Mouse (Mus musculus): Measurements from ENCODE around the gene Cacna1g. TPM values are rescaled to one million over a fixed set of nuclear protein-coding genes. Genes with fewer than 3 reads are reported as not detected.

Gene Cacna1g
- total and polyA plus RNA-seq, 3 experiments: 1.7 to 3.7 (median 2.4) TPM

- DNase-seq (ENCODE audit: extremely low read depth): no peak
- no peak for TF ChIP-seq IRF4 (IDR thresholded peaks at IDR 0.05; ENCODE audit: low read depth, low read length)
- TF ChIP-seq PAX5 (IDR thresholded peaks at IDR 0.05; ENCODE audit: low read length): no peak
- no peak for TF ChIP-seq POLR2AphosphoS2 (IDR thresholded peaks at IDR 0.05; ENCODE audit: low read depth, low read length)
- no peak for TF ChIP-seq MAZ (IDR thresholded peaks at IDR 0.05; ENCODE audit: low read depth, low read length)
- TF ChIP-seq MYC (IDR thresholded peaks at IDR 0.05; ENCODE audit: low read depth, low read length): no peak
- TF ChIP-seq SMC3 (IDR thresholded peaks at IDR 0.05; ENCODE audit: low read depth, low read length): no peak
- TF ChIP-seq GABPA (IDR thresholded peaks at IDR 0.05; ENCODE audit: insufficient replicate concordance, low read depth, low read length): no peak
- no peak for TF ChIP-seq MEF2A (IDR thresholded peaks at IDR 0.05; ENCODE audit: borderline replicate concordance, low read depth, low read length)
- TF ChIP-seq BHLHE40 (IDR thresholded peaks at IDR 0.05; ENCODE audit: low read depth, low read length): no peak
- no peak for TF ChIP-seq HCFC1 (IDR thresholded peaks at IDR 0.05; ENCODE audit: low read depth, low read length)
- TF ChIP-seq ZKSCAN1 (IDR thresholded peaks at IDR 0.05; ENCODE audit: borderline replicate concordance, low read depth, low read length): no peak
- TF ChIP-seq SIN3A (IDR thresholded peaks at IDR 0.05; ENCODE audit: low read length): no peak
- TF ChIP-seq KAT2A (IDR thresholded peaks at IDR 0.05; ENCODE audit: insufficient replicate concordance, low read length): no peak
- no peak for TF ChIP-seq USF2 (conservative IDR thresholded peaks at IDR 0.05; ENCODE audit: low read depth, low read length)
- no peak for TF ChIP-seq MAFK (IDR thresholded peaks at IDR 0.05; ENCODE audit: insufficient replicate concordance, low read length)
- no peak for TF ChIP-seq ETS1 (conservative IDR thresholded peaks at IDR 0.05; ENCODE audit: low read depth, low read length)
- no peak for TF ChIP-seq MAX (IDR thresholded peaks at IDR 0.05; ENCODE audit: low read length)
- Histone ChIP-seq H3K9me3 (replicated peaks; ENCODE audit: low read length) (no peaks in the 10 kb centered on the region), H3K4me3 (replicated peaks in 1 of 3; ENCODE audit: low read depth in 2 of 3, low read length in 2 of 3, poor library complexity in 1 of 3) (no peak overlapping the region), H3K4me1 (ENCODE audit: control insufficient read depth in 1 of 2, insufficient read depth in 2 of 2) (peaks cover 8 to 32% of the 10 kb centered on the region in 2 experiments; a peak in 3 of 4 replicates), H3K9ac (ENCODE audit: insufficient read depth, low read depth) (no peak overlapping the region), H3K27ac (ENCODE audit: insufficient read depth, low read depth) (no peak overlapping the region), H3K4me2 (ENCODE audit: insufficient read depth, low read depth, poor library complexity, severe bottlenecking) (no peak overlapping the region), H3K79me2 (replicated peaks; ENCODE audit: control insufficient read depth, extremely low read depth, insufficient read depth, poor library complexity, severe bottlenecking) (no peaks in the 10 kb centered on the region), H3K36me3 (replicated peaks in 1 of 2; ENCODE audit: control insufficient read depth in 1 of 2, insufficient read depth in 1 of 2, low read length in 1 of 2) (no peaks in the 10 kb centered on the region), H3K27me3 (replicated peaks) (peaks cover 15% of the 10 kb centered on the region)
- dilution Hi-C loops (cut with MboI; ENCODE audit: extremely low pct_ligation_motif_present, extremely low pct_unique_long_range_greater_than_20kb, low sequenced_read_pairs) (no loop called here), in situ Hi-C loops (cut with MboI; ENCODE audit: low pct_ligation_motif_present, low pct_unique_long_range_greater_than_20kb, low sequenced_read_pairs) (no loop called here)
Observed at GRCm38 (mm10) chr11:94445300-94445699, 28.7 kb downstream of the Cacna1g start.

- TF ChIP-seq ZMIZ1 (IDR thresholded peaks at IDR 0.05; ENCODE audit: low read depth, low read length): no peak
- no peak for TF ChIP-seq CTCF (conservative IDR thresholded peaks at IDR 0.05 in 1 of 2, IDR thresholded peaks at IDR 0.05 in 1 of 2; ENCODE audit: low read depth in 2 of 2, low read length in 2 of 2)
- no peak for TF ChIP-seq SIN3A (IDR thresholded peaks at IDR 0.05; ENCODE audit: low read length)
- no peak for TF ChIP-seq RCOR1 (conservative IDR thresholded peaks at IDR 0.05; ENCODE audit: low read depth, low read length)
- TF ChIP-seq JUND (conservative IDR thresholded peaks at IDR 0.05; ENCODE audit: low read depth, low read length): no peak
- no peak for TF ChIP-seq JUN (IDR thresholded peaks at IDR 0.05; ENCODE audit: insufficient read depth, low read depth, low read length)
- no peak for TF ChIP-seq POLR2A (IDR thresholded peaks at IDR 0.05; ENCODE audit: low read depth, low read length)
- TF ChIP-seq MAFK (IDR thresholded peaks at IDR 0.05; ENCODE audit: insufficient replicate concordance, low read length): no peak
- TF ChIP-seq USF2 (conservative IDR thresholded peaks at IDR 0.05; ENCODE audit: low read depth, low read length): no peak
- no peak for TF ChIP-seq ETS1 (conservative IDR thresholded peaks at IDR 0.05; ENCODE audit: low read depth, low read length)
- TF ChIP-seq TBP (conservative IDR thresholded peaks at IDR 0.05; ENCODE audit: low read depth, low read length): no peak
- no peak for TF ChIP-seq BHLHE40 (IDR thresholded peaks at IDR 0.05; ENCODE audit: low read depth, low read length)
- no peak for TF ChIP-seq HCFC1 (IDR thresholded peaks at IDR 0.05; ENCODE audit: low read depth, low read length)
- no peak for TF ChIP-seq IRF4 (IDR thresholded peaks at IDR 0.05; ENCODE audit: low read depth, low read length)
- no peak for TF ChIP-seq USF1 (IDR thresholded peaks at IDR 0.05; ENCODE audit: low read depth, low read length)
- TF ChIP-seq ZC3H11A (IDR thresholded peaks at IDR 0.05; ENCODE audit: low read depth, low read length): no peak
- TF ChIP-seq TCF12 (IDR thresholded peaks at IDR 0.05; ENCODE audit: low read depth, low read length): no peak
- TF ChIP-seq CHD1 (IDR thresholded peaks at IDR 0.05; ENCODE audit: low read depth, low read length): no peak
- no peak for TF ChIP-seq ELF1 (IDR thresholded peaks at IDR 0.05; ENCODE audit: low read depth, low read length)
- TF ChIP-seq PAX5 (IDR thresholded peaks at IDR 0.05; ENCODE audit: low read length): no peak
- DNase-seq (ENCODE audit: extremely low read depth): no peak
Observed at GRCm38 (mm10) chr11:94444829-94445228, 29.2 kb downstream of the Cacna1g start.

More at GRCm38 (mm10) chr11:94444829-94445228, 29.2 kb downstream of the Cacna1g start:
- no peak overlapping the region for H3K4me3 ChIP-seq (replicated peaks in 1 of 3; ENCODE audit: low read depth in 2 of 3, low read length in 2 of 3, poor library complexity in 1 of 3)
- H3K27ac ChIP-seq (ENCODE audit: insufficient read depth, low read depth): no peak overlapping the region
- H3K4me1 ChIP-seq (ENCODE audit: control insufficient read depth in 1 of 2, insufficient read depth in 2 of 2): peaks cover 8 to 32% of the 10 kb centered on the region in 2 experiments; a peak in 3 of 4 replicates
- peaks cover 15% of the 10 kb centered on the region for H3K27me3 ChIP-seq (replicated peaks)
- H3K4me2 ChIP-seq (ENCODE audit: insufficient read depth, low read depth, poor library complexity, severe bottlenecking): no peak overlapping the region
- in situ Hi-C loops (cut with MboI; ENCODE audit: low pct_ligation_motif_present, low pct_unique_long_range_greater_than_20kb, low sequenced_read_pairs): no loop called here
- no peaks in the 10 kb centered on the region for H3K36me3 ChIP-seq (replicated peaks in 1 of 2; ENCODE audit: control insufficient read depth in 1 of 2, insufficient read depth in 1 of 2, low read length in 1 of 2)
- H3K9ac ChIP-seq (ENCODE audit: insufficient read depth, low read depth): no peak overlapping the region
- no peaks in the 10 kb centered on the region for H3K9me3 ChIP-seq (replicated peaks; ENCODE audit: low read length)
- dilution Hi-C loops (cut with MboI; ENCODE audit: extremely low pct_ligation_motif_present, extremely low pct_unique_long_range_greater_than_20kb, low sequenced_read_pairs): no loop called here
- H3K79me2 ChIP-seq (replicated peaks; ENCODE audit: control insufficient read depth, extremely low read depth, insufficient read depth, poor library complexity, severe bottlenecking): no peaks in the 10 kb centered on the region
